Mouse (Mus musculus) natural killer cell, adult 2 months (primary cell): Measurements from ENCODE around the gene BC049762.

Experiments
- DNase-seq, 2 experiments: peaks; one replicate each; pipeline ENCODE4 v3.0.0; 2022; ENCODE audit warnings: low spot score in 2 of 2

Gene BC049762

GRCm38 (mm10) chr11:51219396-51219980 is 43.4 kb downstream of the BC049762 start:
- DNase-seq, result no peak

- DNase-seq, result no peak
These were observed 48.8 kb downstream of the BC049762 start for GRCm38 (mm10) chr11:51214021-51214420.

- DNase-seq, result no peak
These were observed 51.4 kb downstream of the BC049762 start for GRCm38 (mm10) chr11:51211426-51211825.

- DNase-seq, result no peak
These were observed 55.1 kb downstream of the BC049762 start for GRCm38 (mm10) chr11:51207758-51208157.
